Mouse (Mus musculus): ENCODE measurements around the gene Ppt2.
A peak's percentile ranks its signal among the peaks of the same experiment; 100 is the strongest.

The Ppt2 gene

DNA sequence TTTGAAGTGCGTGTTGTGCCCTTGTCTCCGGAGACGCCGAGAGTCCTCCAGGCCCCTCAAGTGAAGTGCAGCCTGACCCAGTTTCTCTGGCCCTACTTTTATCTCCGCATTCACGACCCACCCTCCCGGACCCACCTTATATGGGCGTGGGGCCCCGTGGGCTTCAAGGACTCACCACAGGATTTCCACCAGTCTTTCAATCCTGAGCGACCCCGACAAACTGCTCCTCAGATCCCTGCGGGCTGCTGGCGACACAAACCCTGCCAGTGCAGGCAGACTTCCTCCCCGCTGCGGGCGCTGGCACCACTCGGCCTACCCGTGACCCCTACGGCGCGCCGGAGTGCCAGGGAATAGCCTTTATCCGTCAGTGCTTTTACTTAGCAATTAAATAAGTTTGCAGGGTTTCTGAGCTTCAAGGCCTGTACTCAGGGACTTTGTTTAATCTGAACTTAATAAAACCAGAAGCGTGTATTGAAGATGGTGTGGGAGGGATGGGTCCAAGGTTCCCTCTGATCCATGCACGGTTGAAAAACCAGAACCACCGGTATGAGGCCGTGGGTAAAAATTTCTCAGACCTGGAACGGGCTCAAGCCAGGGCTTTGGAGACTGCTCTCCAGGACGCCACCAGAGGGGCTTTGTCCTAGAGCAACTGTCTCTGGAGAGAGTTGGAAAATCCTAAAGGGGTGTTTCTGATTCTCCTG, at the start of gene Ppt2:
Ppt2 (minus strand) TSS at position 568 of the 701 bp plus-strand sequence.
- DNase-seq (ENCODE audit: low read depth): peak; percentile 54

- DNase-seq (ENCODE audit: low read depth): no peak
Measured at GRCm38 (mm10) chr17:34676671-34677070, 48.4 kb upstream of the Ppt2 start.

GRCm38 (mm10) chr17:34676093-34676460, 47.8 kb upstream of the Ppt2 start:
- DNase-seq (ENCODE audit: low read depth): no peak

DNA sequence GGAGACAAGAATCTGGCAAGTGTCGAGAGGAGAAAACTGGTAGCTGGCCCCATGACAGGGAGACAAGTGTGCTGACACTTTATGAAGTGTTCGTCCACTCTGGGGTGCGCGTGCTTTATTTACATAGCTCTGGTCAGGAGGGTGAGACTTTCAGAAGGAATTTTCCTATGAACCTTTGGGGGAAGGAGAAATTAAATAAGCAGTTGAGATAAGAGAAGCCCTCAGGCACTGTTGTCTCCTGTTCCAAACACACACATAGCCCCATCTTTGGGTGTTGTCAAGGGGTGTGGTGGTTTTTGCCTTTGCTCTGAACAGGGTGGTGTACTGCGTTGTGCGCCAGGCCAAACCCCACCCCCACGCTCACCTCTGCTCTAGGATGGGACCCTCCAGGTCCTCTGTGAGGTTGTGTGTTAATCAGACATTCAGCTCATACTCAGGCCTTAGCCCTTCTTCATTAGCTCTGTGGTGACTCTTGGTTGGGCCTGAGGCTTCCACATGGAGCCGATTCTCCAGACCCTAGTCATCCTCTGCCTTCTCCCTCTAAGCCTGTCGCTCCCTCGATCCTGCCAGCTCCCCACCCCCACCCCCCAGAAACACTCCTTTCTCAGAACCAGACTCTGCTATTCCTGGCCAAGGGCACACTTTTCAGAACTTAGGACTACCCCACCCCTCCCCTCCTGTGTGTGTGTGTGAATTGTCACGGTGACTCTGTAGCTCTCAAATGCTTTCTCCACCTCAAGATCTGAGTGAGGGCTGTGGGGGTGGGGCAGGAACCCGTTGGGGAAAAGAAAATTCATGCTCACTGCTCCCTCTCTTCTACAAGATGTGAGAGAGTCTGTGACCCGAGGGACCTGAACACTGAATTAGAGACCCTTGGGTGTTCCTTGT, 47.1 kb upstream of the Ppt2 start:
- DNase-seq (ENCODE audit: low read depth): no peak

GRCm38 (mm10) chr17:34674524-34675204, 46.4 kb upstream of the Ppt2 start:
- no peak for DNase-seq (ENCODE audit: low read depth)

GRCm38 (mm10) chr17:34673139-34673538, 44.8 kb upstream of the Ppt2 start:
- no peak for DNase-seq (ENCODE audit: low read depth)

GRCm38 (mm10) chr17:34672246-34672792, 44.0 kb upstream of the Ppt2 start:
- no peak for DNase-seq (ENCODE audit: low read depth)

- no peak for DNase-seq (ENCODE audit: low read depth)
Measured at GRCm38 (mm10) chr17:34671151-34672066, 43.1 kb upstream of the Ppt2 start.

DNA sequence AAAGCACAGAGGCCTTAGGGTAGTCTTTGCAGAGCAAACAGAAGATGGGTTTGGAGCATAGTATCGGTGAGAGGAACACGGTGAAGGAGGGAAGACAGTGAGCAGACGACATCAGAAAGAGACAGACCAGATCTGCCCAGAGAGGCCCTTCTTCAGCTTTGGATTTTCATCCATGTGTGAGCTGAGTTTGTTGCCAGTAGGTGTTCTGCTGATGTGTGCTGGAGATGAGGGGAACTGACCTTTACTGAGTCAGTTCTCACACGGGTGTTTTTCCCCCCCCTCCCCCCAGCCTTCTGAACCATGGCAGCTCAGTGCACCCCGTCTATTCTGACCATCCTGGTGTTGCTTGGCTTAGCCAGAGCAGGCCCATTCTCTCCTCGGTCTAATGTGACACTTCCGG, 41.9 kb upstream of the Ppt2 start, which contains the start of gene Tnxb:
Tnxb (plus strand) TSS at position 301 of the 400 bp plus-strand sequence.
- DNase-seq (ENCODE audit: low read depth): no peak

- no peak for DNase-seq (ENCODE audit: low read depth)
Measured at GRCm38 (mm10) chr17:34664472-34664871, 36.2 kb upstream of the Ppt2 start.

DNA sequence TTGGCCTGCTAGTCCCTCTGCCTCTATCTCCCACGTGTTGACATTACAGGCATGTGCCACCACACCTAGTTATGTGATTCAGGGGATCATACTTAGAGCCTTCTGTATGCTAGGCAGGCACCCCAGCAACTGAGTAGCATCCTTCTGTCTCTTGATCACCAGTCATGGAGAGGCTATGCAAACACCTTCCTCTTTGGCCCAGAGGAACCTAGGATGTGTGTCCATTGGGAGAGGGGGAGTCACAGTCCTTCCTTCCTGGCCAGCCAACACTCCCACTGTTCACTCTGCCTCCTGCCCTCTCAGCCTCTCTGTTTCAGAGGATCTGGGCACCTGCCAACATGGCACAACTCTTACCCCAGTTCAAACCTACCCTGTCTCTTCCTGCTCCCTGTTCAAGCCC, 35.2 kb upstream of the Ppt2 start:
- DNase-seq (ENCODE audit: low read depth): no peak

DNA sequence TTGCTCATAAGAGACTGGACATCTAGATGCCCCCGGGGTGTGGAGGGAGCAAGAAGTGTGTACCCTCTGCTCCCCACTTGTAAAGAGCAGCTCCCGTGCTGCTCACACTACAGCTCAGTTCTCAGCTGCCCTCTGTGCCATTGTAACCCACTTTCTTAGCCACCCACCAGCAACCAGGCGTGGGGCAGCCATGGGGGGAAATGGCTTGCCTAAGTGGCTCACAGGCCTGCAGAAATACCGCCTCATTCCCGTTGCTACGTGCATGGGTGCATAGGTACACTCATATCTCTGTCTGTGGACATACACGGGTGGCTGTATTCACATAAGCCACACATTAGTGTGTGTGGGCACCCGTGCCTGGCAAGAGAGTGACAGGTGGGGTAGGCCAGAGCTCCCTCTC, 34.7 kb upstream of the Ppt2 start:
- DNase-seq (ENCODE audit: low read depth): no peak

DNA sequence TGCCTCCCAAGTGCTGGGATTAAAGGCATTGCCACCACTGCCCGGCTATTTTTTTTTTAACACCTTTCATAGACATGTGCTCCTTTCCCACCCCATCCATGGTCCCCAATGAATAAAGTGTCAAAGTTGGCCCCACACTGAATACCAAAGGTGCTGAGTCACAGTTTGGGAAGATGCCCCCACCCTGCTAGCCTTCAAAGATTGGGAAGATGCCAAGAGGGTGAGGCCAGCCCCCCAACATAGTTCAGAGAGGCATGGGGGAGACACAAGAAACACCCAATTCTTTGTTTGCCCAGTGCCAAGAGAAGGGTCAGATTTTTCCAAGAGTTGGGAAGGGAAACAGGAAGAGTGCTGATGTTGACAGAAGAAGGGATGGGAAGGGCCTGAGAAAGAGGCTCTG, 34.2 kb upstream of the Ppt2 start:
- DNase-seq (ENCODE audit: low read depth): no peak

GRCm38 (mm10) chr17:34661121-34661591, 32.8 kb upstream of the Ppt2 start:
- DNase-seq (ENCODE audit: low read depth): no peak

- DNase-seq (ENCODE audit: low read depth): no peak
Measured at GRCm38 (mm10) chr17:34660259-34660820, 32.0 kb upstream of the Ppt2 start.

DNA sequence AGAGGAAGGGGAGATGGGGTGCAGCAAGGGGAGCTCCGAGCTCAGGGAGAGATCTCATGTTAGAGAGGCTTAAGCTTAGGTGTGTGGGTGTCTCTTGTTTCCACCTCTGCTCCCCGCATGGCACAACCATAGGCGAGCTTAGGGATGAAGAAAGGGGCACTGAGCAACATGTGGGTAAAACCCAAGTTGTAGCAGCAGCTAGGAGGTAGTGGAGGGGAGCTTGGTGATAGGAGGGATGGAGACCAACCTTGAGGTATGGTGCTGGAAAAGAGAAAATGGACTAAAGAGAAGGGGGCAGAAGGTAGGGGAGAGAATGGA, 31.5 kb upstream of the Ppt2 start:
- DNase-seq (ENCODE audit: low read depth): no peak

DNA sequence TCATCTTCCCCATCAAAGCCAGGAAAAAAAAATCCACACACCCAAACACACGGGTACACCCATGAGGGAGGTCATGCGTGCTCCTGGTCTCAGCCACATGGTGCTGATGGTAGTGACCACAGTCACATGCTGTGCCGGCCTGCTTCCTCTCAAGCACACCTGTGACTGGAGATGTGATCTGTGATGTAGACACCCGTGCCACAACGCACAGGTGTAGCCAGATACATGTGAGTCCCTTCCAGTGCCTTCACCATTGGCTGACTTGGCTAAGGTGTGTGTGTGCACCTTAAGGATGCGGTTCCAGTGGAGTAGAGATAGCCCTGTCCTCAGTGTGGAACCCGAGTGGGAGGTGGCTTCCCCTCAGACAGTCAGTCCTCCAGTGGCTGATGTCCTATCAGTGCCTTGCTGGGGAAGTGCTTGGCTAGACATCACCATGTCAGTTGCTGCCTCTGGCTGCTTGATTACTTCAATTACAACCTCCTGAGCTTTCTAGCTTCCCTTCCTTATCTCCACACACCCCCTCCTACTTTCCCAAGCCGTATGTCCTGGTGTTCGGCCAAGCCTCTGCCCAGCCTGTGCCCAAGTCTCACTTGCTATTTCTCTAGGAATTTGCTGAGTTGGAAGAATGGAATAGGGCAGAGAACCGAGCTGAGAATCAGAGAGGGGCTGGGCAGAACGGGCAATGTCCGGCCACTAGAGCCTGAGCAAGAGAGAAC, 31.0 kb upstream of the Ppt2 start:
- no peak for DNase-seq (ENCODE audit: low read depth)

DNA sequence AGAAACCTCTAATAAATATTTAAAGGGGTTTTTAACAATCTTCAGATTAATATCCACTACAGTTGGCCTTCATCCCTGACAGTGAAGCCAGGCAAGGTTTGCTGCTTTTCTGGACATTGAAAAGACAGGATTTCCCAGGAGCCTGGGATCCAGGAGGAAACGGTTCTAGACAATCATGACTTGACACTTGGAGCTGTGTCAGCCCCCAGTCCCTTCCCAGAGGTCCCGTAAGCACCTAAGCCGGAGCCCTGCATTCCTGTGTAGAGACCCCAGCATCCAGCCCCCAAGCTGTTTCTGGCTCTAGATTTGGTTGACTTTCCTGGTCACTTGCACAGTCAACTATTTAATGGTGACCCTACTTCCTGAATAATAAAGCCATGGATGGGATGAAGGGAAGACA, 30.3 kb upstream of the Ppt2 start:
- DNase-seq (ENCODE audit: low read depth): no peak

DNA sequence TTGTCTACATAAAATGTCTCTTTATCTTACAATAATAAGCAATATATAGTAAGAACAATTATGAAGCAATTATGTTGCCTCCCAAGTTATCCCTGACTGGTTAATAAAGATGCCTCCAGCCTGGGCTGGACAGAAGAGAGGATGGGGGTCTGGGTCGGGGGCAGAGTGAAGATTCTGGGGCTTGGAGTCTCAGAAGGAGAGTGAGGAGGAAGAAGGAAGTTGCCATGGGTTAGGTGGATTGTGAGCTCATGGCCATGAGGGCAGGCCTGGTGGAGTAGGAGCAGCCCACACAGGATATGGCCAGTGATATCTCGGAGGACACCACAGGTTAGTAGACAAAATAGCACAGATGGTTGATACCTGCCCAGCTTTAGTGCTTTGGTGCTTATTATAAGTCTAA, 29.8 kb upstream of the Ppt2 start:
- DNase-seq (ENCODE audit: low read depth): no peak

GRCm38 (mm10) chr17:34657271-34657670, 29.0 kb upstream of the Ppt2 start:
- DNase-seq (ENCODE audit: low read depth): no peak

Measured in naive thymus-derived CD4-positive, alpha-beta T cell, adult 2 months (primary cell).